Mouse (Mus musculus) stomach, embryonic 16.5 days (tissue): ENCODE data around the gene Vti1a. TPM values are rescaled to one million over a fixed set of nuclear protein-coding genes. Genes with fewer than 3 reads are reported as not detected.

Experiments
- ATAC-seq: fragments of 200-750 bp; cut with Nextera tagmentation; 2 replicates; pipeline ENCODE4 v1.8.0; 2017; ENCODE audit warnings: moderate number of reproducible peaks, moderate TSS enrichment; ENCODE audit not compliant: insufficient read depth, low FRiP score
- H3K27ac ChIP-seq: fragments of 300-500 bp; sonication (generic); 2 replicates; pipeline ENCODE4 v1.5.1; 2014; ENCODE audit warnings: low read length
- H3K27me3 ChIP-seq: fragments of 300-500 bp; sonication (generic); 2 replicates; pipeline ENCODE4 v1.6.1; 2014; ENCODE audit warnings: low read length, control low read depth, mixed read lengths; ENCODE audit not compliant: control insufficient read depth, insufficient read depth
- H3K36me3 ChIP-seq: fragments of 300-500 bp; sonication (generic); 2 replicates; pipeline ENCODE4 v1.6.1; 2014; ENCODE audit warnings: low read length; ENCODE audit not compliant: control insufficient read depth, insufficient read depth
- H3K4me1 ChIP-seq: fragments of 300-500 bp; sonication (generic); 2 replicates; pipeline ENCODE4 v1.6.1; 2014; ENCODE audit warnings: low read length, control low read depth, mixed read lengths; ENCODE audit not compliant: control insufficient read depth, insufficient read depth
- H3K4me2 ChIP-seq: fragments of 300-500 bp; sonication (generic); 2 replicates; pipeline ENCODE4 v1.6.1; 2014; ENCODE audit warnings: low read depth, low read length, mixed read lengths
- H3K4me3 ChIP-seq: fragments of 300-500 bp; sonication (generic); replicated peaks from 2 replicates; pipeline ENCODE4 v1.5.1; 2014; ENCODE audit warnings: mild to moderate bottlenecking, low read length
- H3K9ac ChIP-seq: fragments of 300-500 bp; sonication (generic); 2 replicates; pipeline ENCODE4 v1.6.1; 2014; ENCODE audit warnings: low read length
- H3K9me3 ChIP-seq: fragments of 300-500 bp; sonication (generic); replicated peaks from 2 replicates; pipeline ENCODE4 v1.6.1; 2016; ENCODE audit warnings: low read length, control low read depth; ENCODE audit not compliant: control insufficient read depth
- WGBS: fragments of 180-500 bp; shearing (Covaris S2); extraction: QIAGEN DNeasy Blood & Tissue Kit; methylation state at CpG from one replicate; pipeline ENCODE4 v1.1.7; 2014; 5-methylcytosine and 5-hydroxymethylcytosine counted together
- polyA plus RNA-seq: library from polyadenylated mRNA; unstranded; fragments of >200 nt; fragmentation: Nextera tagmentation; extraction: Ambion mirVana; gene quantifications from 2 replicates; pipeline ENCODE4 v1.2.1, GENCODE M21; 2015

The Vti1a gene
- polyA plus RNA-seq, 1 experiment from 2014 or later = 26.1 TPM

DNA sequence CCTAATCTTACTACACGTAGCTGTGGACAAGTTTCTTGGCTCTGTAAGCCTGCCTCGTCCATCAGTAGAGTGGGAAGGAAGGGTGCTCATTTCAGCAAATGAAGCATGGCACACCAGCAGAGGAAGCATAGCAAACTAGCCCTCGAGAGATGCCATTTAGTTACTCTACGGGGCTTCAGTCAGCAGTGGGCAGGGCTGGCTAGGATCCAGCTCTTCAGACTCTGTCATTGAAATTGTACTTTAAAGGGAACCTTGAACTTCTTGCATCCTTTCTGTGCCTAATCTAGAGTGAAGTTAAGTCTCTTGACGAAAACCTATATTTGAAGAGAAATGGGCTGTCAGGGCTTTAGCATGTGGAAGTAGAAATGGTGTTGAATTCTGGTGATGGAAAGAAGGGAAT is 3.4 kb downstream of the Vti1a start:
- Histone ChIP-seq H3K4me2 (no peak overlapping the region), H3K27ac (no peak overlapping the region), H3K4me3 (no peak overlapping the region), H3K9me3 (no peaks in the 10 kb centered on the region), H3K27me3 (no peaks in the 10 kb centered on the region), H3K4me1 (peaks cover 8% of the 10 kb centered on the region), H3K36me3 (peaks cover 4% of the 10 kb centered on the region; the same call in 1 of the 2 replicates), H3K9ac (no peak overlapping the region)
- WGBS = 70% methylated on average over 5 of the region's 5 CpGs
- ATAC-seq = no peak

DNA sequence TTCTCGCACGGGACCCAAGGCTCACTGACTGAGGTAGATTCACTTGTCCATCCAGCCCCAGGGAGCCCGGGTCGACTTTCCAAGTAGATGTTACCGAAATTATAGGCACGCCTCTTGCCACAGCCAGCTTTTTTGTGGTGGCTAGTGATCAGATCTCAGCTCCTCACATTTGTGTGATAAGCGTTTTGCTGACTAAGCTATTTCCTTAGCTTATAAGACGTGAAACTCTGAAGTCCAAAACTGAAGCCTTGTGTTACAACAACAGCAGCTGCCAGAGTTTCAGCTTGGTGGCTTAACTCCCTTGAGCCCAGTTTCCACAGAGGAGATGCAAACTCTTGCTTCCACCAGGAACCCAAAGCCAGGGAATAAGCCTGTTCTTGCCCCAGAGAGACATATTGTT is 6.5 kb downstream of the Vti1a start:
- Histone ChIP-seq H3K36me3 (peaks cover 4% of the 10 kb centered on the region; the same call in 1 of the 2 replicates), H3K9me3 (no peaks in the 10 kb centered on the region), H3K4me3 (no peak overlapping the region), H3K4me1 (no peaks in the 10 kb centered on the region), H3K9ac (no peak overlapping the region), H3K27ac (no peak overlapping the region), H3K27me3 (no peaks in the 10 kb centered on the region), H3K4me2 (no peak overlapping the region)
- 94% methylated on average over 8 of the region's 8 CpGs for WGBS
- no peak for ATAC-seq

DNA sequence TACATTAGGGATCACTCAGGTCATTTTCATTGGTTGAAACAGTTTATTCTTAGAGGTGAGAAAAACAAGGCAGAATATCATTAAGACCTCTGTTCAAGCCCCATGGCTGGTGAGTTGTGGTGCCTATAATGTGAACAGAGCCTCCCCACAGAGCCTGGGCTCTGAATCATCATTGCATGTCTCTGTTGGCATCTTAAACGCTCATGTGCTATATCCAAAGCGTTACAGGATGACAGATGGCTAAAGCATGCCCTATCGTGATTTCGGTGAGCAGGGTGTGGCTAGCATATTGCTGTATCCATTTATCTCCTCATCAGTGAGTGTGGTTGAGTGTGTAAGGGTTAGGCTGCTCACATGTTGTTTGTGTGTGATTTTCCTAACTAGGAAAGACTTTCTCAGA is 11.4 kb downstream of the Vti1a start:
- WGBS = 70% methylated on average over 4 of the region's 4 CpGs
- peaks cover 4% of the 10 kb centered on the region; the same call in 1 of the 2 replicates for H3K36me3 ChIP-seq
- H3K4me3 ChIP-seq = no peak overlapping the region
- H3K9me3 ChIP-seq = no peaks in the 10 kb centered on the region
- no peak for ATAC-seq
- H3K27me3 ChIP-seq = no peaks in the 10 kb centered on the region
- H3K4me1 ChIP-seq = no peaks in the 10 kb centered on the region
- no peak overlapping the region for H3K4me2 ChIP-seq
- no peak overlapping the region for H3K27ac ChIP-seq
- no peak overlapping the region for H3K9ac ChIP-seq

DNA sequence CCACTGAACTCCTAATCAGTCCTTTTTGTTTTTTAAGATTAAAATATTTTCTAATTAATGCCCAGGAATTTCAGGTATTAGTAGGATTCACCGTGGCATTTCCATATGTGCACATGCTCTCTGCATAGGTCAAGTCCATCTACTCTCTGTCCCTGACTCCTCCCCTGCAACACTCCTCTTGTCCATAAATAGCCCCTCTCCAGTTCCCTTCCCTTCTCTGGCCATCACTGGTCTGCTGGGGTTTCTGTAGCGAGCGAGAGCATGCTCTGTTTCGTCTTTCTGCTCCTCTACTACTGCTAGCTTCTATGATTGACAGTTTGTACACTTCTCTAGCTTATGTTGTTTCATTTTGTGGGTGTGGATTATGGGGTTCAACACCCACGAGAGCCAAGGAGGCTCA is 15.7 kb downstream of the Vti1a start:
- H3K27ac ChIP-seq = no peak overlapping the region
- no peak overlapping the region for H3K4me2 ChIP-seq
- no peaks in the 10 kb centered on the region for H3K27me3 ChIP-seq
- H3K9me3 ChIP-seq = no peaks in the 10 kb centered on the region
- H3K36me3 ChIP-seq = no peaks in the 10 kb centered on the region
- H3K4me1 ChIP-seq = no peaks in the 10 kb centered on the region
- H3K4me3 ChIP-seq = no peak overlapping the region
- 87% methylated on average over 5 of the region's 5 CpGs for WGBS
- no peak overlapping the region for H3K9ac ChIP-seq
- ATAC-seq = no peak

DNA sequence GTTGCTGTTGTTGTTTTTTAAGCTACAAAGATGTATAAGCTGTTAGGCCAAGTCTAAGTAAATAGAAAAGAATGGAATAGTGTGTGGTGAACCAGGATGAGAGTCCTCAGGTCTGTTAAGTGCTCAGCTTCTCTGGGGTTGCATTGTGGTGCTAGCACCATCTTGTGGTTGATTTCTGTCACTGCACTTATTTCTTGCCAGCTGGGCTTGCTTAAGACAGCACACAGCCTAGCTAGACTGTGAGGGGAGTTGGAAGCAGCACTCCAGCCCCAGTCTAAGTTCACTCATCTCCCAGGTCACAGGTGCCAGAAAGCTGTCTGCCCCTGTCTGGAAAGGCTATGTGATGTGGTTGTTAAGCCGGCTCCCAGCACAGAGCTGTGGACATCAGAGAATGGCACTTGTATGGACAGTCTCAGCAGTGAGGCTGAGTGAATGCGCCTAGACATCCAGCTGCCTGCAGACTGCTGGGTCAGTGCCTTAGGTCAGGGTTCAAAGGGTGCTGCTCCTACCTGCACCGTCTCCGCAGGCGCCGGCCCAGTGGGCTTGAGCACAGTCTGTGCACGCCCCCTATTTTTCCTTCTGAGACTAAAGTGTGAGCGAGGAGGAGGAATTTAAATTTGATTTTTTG is 16.7 kb downstream of the Vti1a start:
- no peaks in the 10 kb centered on the region for H3K36me3 ChIP-seq
- H3K27ac ChIP-seq = no peak overlapping the region
- ATAC-seq = peak; percentile 64; the same call in 1 of the 2 replicates
- H3K4me1 ChIP-seq = no peaks in the 10 kb centered on the region
- H3K4me3 ChIP-seq = no peak overlapping the region
- WGBS = 90% methylated on average over 8 of the region's 8 CpGs
- no peak overlapping the region for H3K4me2 ChIP-seq
- no peaks in the 10 kb centered on the region for H3K27me3 ChIP-seq
- no peak overlapping the region for H3K9ac ChIP-seq
- no peaks in the 10 kb centered on the region for H3K9me3 ChIP-seq

DNA sequence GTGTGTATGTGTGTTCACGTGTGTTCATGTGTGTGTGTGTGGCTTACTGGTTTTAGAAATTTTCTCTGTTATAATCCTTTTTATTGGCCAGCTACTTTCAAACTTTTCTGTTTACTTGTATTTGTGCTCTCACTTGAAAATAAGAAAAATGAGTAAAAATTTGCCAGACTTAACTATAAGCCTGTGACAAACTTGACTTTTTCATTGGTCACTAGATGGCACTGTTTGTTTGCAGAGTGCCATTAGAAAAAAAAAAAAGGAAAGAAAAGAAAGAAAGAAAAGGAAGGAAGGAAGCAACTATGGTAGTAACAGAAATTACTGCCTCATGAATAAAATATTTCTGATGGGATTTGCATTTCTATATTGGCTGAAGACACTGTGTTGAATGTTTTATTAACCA is 19.8 kb downstream of the Vti1a start:
- no peak for ATAC-seq
- 92% methylated on average over 1 of the region's 1 CpGs for WGBS
- no peaks in the 10 kb centered on the region for H3K9me3 ChIP-seq

DNA sequence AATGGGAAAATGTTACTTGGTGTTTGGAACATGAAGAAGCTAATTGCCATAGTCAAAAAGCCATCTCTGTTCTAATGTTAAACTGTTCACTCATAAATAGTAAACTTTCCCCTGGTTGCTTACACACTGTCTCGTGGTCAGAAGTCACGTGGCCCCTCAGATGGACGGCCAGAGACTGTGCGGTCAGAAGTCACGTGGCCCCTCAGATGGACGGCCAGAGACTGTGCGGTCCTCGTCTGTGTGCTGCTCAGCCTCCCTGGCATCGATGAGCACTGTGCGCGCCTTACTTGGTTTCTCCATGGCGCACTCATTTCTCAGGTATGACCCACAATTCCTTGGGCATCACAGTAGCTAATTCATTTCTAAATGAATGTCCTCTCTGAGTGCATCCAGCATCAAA is 20.3 kb downstream of the Vti1a start:
- Histone ChIP-seq H3K36me3 (no peaks in the 10 kb centered on the region), H3K4me3 (no peak overlapping the region), H3K9me3 (no peaks in the 10 kb centered on the region), H3K4me1 (no peaks in the 10 kb centered on the region), H3K4me2 (no peak overlapping the region), H3K27me3 (no peaks in the 10 kb centered on the region), H3K27ac (no peak overlapping the region), H3K9ac (no peak overlapping the region)
- 77% methylated on average over 12 of the region's 12 CpGs for WGBS
- no peak for ATAC-seq

More for the DNA sequence above, 19.8 kb downstream of the Vti1a start:
- H3K36me3 ChIP-seq = no peaks in the 10 kb centered on the region
- H3K27me3 ChIP-seq = no peaks in the 10 kb centered on the region
- H3K4me2 ChIP-seq = no peak overlapping the region
- no peak overlapping the region for H3K27ac ChIP-seq
- no peak overlapping the region for H3K4me3 ChIP-seq
- no peaks in the 10 kb centered on the region for H3K4me1 ChIP-seq
- no peak overlapping the region for H3K9ac ChIP-seq

DNA sequence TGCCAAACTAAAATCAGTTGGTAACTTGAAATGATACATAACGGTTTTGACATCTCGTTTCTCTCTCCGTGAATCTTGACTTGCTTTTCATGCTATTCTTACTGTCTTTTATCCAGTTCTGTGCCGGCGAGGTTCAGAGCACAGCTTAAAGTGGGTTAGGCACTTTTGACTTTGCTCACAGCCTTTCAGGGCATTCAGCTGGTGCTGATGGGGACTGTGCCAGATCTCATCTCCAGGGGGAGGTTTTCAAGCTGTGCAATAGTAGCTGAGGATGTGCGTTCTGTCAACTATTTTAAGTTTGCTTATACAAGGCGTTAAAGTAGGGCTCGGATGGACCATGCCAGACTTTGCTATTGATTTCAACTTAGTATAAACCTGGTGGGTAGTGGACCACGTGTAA is 21.0 kb downstream of the Vti1a start:
- H3K4me1 ChIP-seq = peaks cover 4% of the 10 kb centered on the region; the same call in 1 of the 2 replicates
- ATAC-seq = no peak
- no peaks in the 10 kb centered on the region for H3K36me3 ChIP-seq
- no peak overlapping the region for H3K4me2 ChIP-seq
- no peak overlapping the region for H3K27ac ChIP-seq
- H3K9ac ChIP-seq = no peak overlapping the region
- 71% methylated on average over 9 of the region's 9 CpGs for WGBS
- no peak overlapping the region for H3K4me3 ChIP-seq
- H3K27me3 ChIP-seq = no peaks in the 10 kb centered on the region
- H3K9me3 ChIP-seq = no peaks in the 10 kb centered on the region

DNA sequence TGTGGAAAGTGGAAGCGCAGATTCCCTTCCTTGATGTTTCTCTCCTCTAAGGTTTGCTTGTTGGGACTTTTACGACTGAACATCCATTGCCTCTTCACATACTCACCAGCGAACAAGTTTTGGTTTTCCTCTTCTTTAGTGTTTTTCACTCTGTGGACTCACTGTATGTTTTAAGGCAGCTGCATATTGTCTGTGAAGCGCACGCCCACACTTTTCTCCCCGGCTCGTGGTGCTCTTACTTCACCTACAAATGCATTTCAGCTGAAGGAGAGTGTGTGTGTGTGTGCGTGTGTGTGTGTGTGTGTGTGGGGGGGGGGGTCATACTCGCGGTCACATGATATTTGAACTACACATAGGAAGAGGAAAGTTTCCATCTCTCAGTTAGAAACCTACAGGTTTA is 21.6 kb downstream of the Vti1a start:
- no peak overlapping the region for H3K4me2 ChIP-seq
- H3K4me3 ChIP-seq = no peak overlapping the region
- no peaks in the 10 kb centered on the region for H3K27me3 ChIP-seq
- no peak overlapping the region for H3K9ac ChIP-seq
- H3K27ac ChIP-seq = no peak overlapping the region
- WGBS = 79% methylated on average over 10 of the region's 10 CpGs
- no peak for ATAC-seq
- H3K36me3 ChIP-seq = no peaks in the 10 kb centered on the region
- no peaks in the 10 kb centered on the region for H3K9me3 ChIP-seq
- H3K4me1 ChIP-seq = peaks cover 4% of the 10 kb centered on the region; the same call in 1 of the 2 replicates
